25 mouse cellular contexts compared by ENCODE assay signal in the genomic region with DNA sequence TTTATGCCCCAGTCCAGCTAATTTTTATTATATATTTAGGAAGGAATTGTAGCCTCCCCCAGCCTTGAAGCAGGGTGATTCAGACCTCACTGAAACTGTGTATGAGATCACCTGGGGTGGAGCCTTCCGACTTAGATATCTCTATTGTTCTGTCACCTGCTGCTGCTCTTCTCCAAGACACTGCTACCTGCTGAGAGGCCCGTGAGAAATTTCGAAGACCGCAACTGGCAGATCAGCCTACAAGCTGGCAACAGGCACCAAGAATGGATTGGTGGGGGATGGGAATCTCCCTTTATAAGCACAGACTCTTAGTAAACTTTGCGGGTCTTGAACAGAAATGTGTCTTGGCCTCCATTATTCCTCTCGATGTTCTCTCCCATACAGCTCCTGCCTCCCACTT. TPM values are rescaled to one million over a fixed set of nuclear protein-coding genes. Genes with fewer than 3 reads are reported as not detected.
A peak's percentile ranks its signal among the peaks of the same experiment; 100 is the strongest.
DNase-seq lines count a peak whose midpoint lies in the region; TF ChIP-seq lines count a peak whose summit lies in the region.
"Had no signal": no experiment of that assay in that cellular context is flagged by ENCODE, and none has a peak within 500 bp of the region (broad histone marks: within the 10 kb centered on the region; RNA-seq: fewer than 3 reads in every experiment).

No protein-coding gene starts in this region.

- TF ChIP-seq CTCF in ES-Bruce4 (IDR thresholded peaks at IDR 0.05; ENCODE audit: low read depth, low read length): no peak

- H3K4me3 ChIP-seq in ES-Bruce4 (ENCODE audit: low read depth, low read length): no peak overlapping the region
- no peak overlapping the region for H3K4me3 ChIP-seq in ES-E14 (ENCODE audit: insufficient read depth in 1 of 2, low read depth in 1 of 2, low read length in 2 of 2, poor library complexity in 1 of 2, severe bottlenecking in 1 of 2)
- H3K4me3 ChIP-seq: embryonic facial prominence, embryonic 10.5 days; embryonic facial prominence, embryonic 12.5 days; forebrain, embryonic 13.5 days; forebrain, embryonic 15.5 days had no signal

- DNase-seq in ES-E14 (ENCODE audit: low read depth, low spot score): peak; percentile 69
- DNase-seq in ZHBTc4 (ENCODE audit: low read depth, low spot score): peak; percentile 90
- no peak for DNase-seq in heart, adult 8-10 months (ENCODE audit: low spot score)
- DNase-seq in heart, adult 9 months (ENCODE audit: low spot score in 2 of 2): no peak
- DNase-seq: adrenal gland, adult 2 months; adrenal gland, postnatal 10 days; adrenal gland, postnatal 36 days; B cell, adult 2 months; cerebellum, adult 11-12 months; cerebellum, adult 2 months; cerebellum, adult 9-10 months; cerebellum, postnatal 10 days; cerebellum, postnatal 25 days; forebrain, postnatal 0 days had no signal

- H3K27me3 ChIP-seq in ES-Bruce4 (ENCODE audit: control insufficient read depth, insufficient read depth, low read length, poor library complexity, severe bottlenecking): no peaks in the 10 kb centered on the region
- H3K27me3 ChIP-seq: CH12.LX; embryonic facial prominence, embryonic 12.5 days; forebrain, embryonic 13.5 days; forebrain, embryonic 15.5 days had no signal

- peak; percentile 66; the same call in 1 of the 2 replicates for TF ChIP-seq EP300 in ES-Bruce4 (IDR thresholded peaks at IDR 0.05; ENCODE audit: insufficient read depth, low read depth, low read length)

- H3K9ac ChIP-seq in ES-Bruce4 (ENCODE audit: low read depth, poor library complexity, severe bottlenecking): no peak overlapping the region
- no peak overlapping the region for H3K9ac ChIP-seq in ES-E14 (ENCODE audit: insufficient read depth, low read depth, low read length, poor library complexity, severe bottlenecking)
- H3K9ac ChIP-seq: embryonic facial prominence, embryonic 12.5 days; forebrain, embryonic 13.5 days; forebrain, embryonic 15.5 days; forebrain, postnatal 0 days had no signal

- H3K9me3 ChIP-seq in ES-Bruce4 (replicated peaks; ENCODE audit: control insufficient read depth, insufficient read depth, low read length, poor library complexity, severe bottlenecking) (no peaks in the 10 kb centered on the region; the same call in 1 of the 2 replicates), ES-E14 (ENCODE audit: control insufficient read depth, insufficient read depth, low read depth, low read length) (no peaks in the 10 kb centered on the region; the same call in 1 of the 2 replicates)
- H3K9me3 ChIP-seq: embryonic facial prominence, embryonic 10.5 days; embryonic facial prominence, embryonic 12.5 days; forebrain, embryonic 13.5 days; forebrain, embryonic 15.5 days had no signal

- H3K36me3 ChIP-seq in ES-Bruce4 (ENCODE audit: control insufficient read depth, insufficient read depth, low read length, poor library complexity, severe bottlenecking) (no peaks in the 10 kb centered on the region), ES-E14 (ENCODE audit: control insufficient read depth, insufficient read depth, low read length, poor library complexity, severe bottlenecking) (no peaks in the 10 kb centered on the region)
- H3K36me3 ChIP-seq: embryonic facial prominence, embryonic 10.5 days; embryonic facial prominence, embryonic 12.5 days; forebrain, embryonic 15.5 days had no signal

- in situ Hi-C loops in ES-E14 (cut with MboI; ENCODE audit: low sequenced_read_pairs in 2 of 2, unreplicated experiment in 2 of 2): no loop called here

- peak overlapping the region; percentile 55 for H3K27ac ChIP-seq in ES-Bruce4 (ENCODE audit: insufficient read depth, low read length)
- H3K27ac ChIP-seq in ES-E14 (ENCODE audit: insufficient read depth, low read depth, low read length, poor library complexity, severe bottlenecking): peak overlapping the region; percentile 72
- H3K27ac ChIP-seq: embryonic facial prominence, embryonic 10.5 days; embryonic facial prominence, embryonic 12.5 days; forebrain, embryonic 13.5 days; forebrain, embryonic 15.5 days had no signal

- no peak for TF ChIP-seq POLR2A in ES-Bruce4 (IDR thresholded peaks at IDR 0.05; ENCODE audit: insufficient read depth, low read length)

- no peaks in the 10 kb centered on the region for H3K4me1 ChIP-seq in ES-Bruce4 (ENCODE audit: control insufficient read depth, insufficient read depth, low read length)
- peaks cover 0 to 4% of the 10 kb centered on the region in 2 experiments; a peak in 1 of 4 replicates for H3K4me1 ChIP-seq in ES-E14 (ENCODE audit: control insufficient read depth in 2 of 2, insufficient read depth in 2 of 2, low read length in 2 of 2, poor library complexity in 1 of 2)
- H3K4me1 ChIP-seq: embryonic facial prominence, embryonic 10.5 days; embryonic facial prominence, embryonic 12.5 days; forebrain, embryonic 13.5 days; forebrain, embryonic 15.5 days had no signal

TF ChIP-seq in ES-E14, 5 proteins besides CTCF, POLR2A, EP300 and RAD21:
- TF ChIP-seq ZNF384 (IDR thresholded peaks at IDR 0.05; ENCODE audit: low read depth, low read length): no peak
- no peak for TF ChIP-seq MAFK (IDR thresholded peaks at IDR 0.05; ENCODE audit: insufficient read depth, low read depth, low read length)
- no peak for TF ChIP-seq ZC3H11A (IDR thresholded peaks at IDR 0.05; ENCODE audit: borderline replicate concordance, low read depth, low read length)
- no peak for TF ChIP-seq HCFC1 (IDR thresholded peaks at IDR 0.05; ENCODE audit: borderline replicate concordance, insufficient read depth, low read length)
- TF ChIP-seq CHD2 (IDR thresholded peaks at IDR 0.05; ENCODE audit: low read depth, low read length): no peak

RNA-seq across cellular contexts. Expression of gene Olfr487, which starts 17.5 kb away (rescaled TPM):
- polyA plus RNA-seq in ES-Bruce4 (2011; ENCODE audit: insufficient read depth, insufficient read length, low read depth, missing spikeins): not detected in 2 replicates
- not detected in 2 replicates for total RNA-seq in ES-E14 (2012; rRNA removed)
- not detected for total RNA-seq in heart, adult 8-10 months (2022)
- total RNA-seq: adrenal gland, adult 2 months; adrenal gland, postnatal 10 days; adrenal gland, postnatal 36 days; CH12.LX; forebrain, postnatal 0 days; MEL had no signal
- polyA plus RNA-seq: adrenal gland, adult 2 months; CD4-positive, CD25-positive, alpha-beta regulatory T cell, adult 4 months; cerebellum, adult 2 months; cortical plate, adult 2 months; embryonic facial prominence, embryonic 10.5 days; embryonic facial prominence, embryonic 12.5 days; embryonic facial prominence, embryonic 14.5 days; forebrain, embryonic 11.5 days; forebrain, embryonic 13.5 days; forebrain, embryonic 15.5 days; forebrain, postnatal 0 days had no signal

RNA-seq across cellular contexts. Expression of gene Olfr486, which starts 24.4 kb away (rescaled TPM):
- polyA plus RNA-seq in ES-Bruce4 (2011; ENCODE audit: insufficient read depth, insufficient read length, low read depth, missing spikeins): not detected in 2 replicates
- not detected in 2 replicates for total RNA-seq in ES-E14 (2012; rRNA removed)
- not detected for total RNA-seq in heart, adult 8-10 months (2022)
- total RNA-seq: adrenal gland, adult 2 months; adrenal gland, postnatal 10 days; adrenal gland, postnatal 36 days; CH12.LX; forebrain, postnatal 0 days; MEL had no signal
- polyA plus RNA-seq: adrenal gland, adult 2 months; CD4-positive, CD25-positive, alpha-beta regulatory T cell, adult 4 months; cerebellum, adult 2 months; cortical plate, adult 2 months; embryonic facial prominence, embryonic 10.5 days; embryonic facial prominence, embryonic 12.5 days; embryonic facial prominence, embryonic 14.5 days; forebrain, embryonic 11.5 days; forebrain, embryonic 13.5 days; forebrain, embryonic 15.5 days; forebrain, postnatal 0 days had no signal

RNA-seq across cellular contexts. Expression of gene Olfr485, which starts 37.3 kb away (rescaled TPM):
- not detected in 2 replicates for polyA plus RNA-seq in ES-Bruce4 (2011; ENCODE audit: insufficient read depth, insufficient read length, low read depth, missing spikeins)
- total RNA-seq in ES-E14 (2012; rRNA removed): not detected in 2 replicates
- not detected for total RNA-seq in heart, adult 8-10 months (2022)
- total RNA-seq: adrenal gland, adult 2 months; adrenal gland, postnatal 10 days; adrenal gland, postnatal 36 days; CH12.LX; forebrain, postnatal 0 days; MEL had no signal
- polyA plus RNA-seq: adrenal gland, adult 2 months; CD4-positive, CD25-positive, alpha-beta regulatory T cell, adult 4 months; cerebellum, adult 2 months; cortical plate, adult 2 months; embryonic facial prominence, embryonic 10.5 days; embryonic facial prominence, embryonic 12.5 days; forebrain, embryonic 11.5 days; forebrain, embryonic 13.5 days; forebrain, embryonic 15.5 days; forebrain, postnatal 0 days had no signal

Comparison
In these comparisons a context has a peak if more than half of its experiments do, and no peak if none do; other contexts are left out.
1. DNase-seq: peak in ES-E14 (single experiment) and ZHBTc4 (single experiment); none in heart, adult 8-10 months (single experiment) and heart, adult 9 months (0 of 2).